ENCODE assay signal across 8 mouse cellular contexts in genomic region chr17:72837824-72838474, GRCm38 (mm10). TPM values are rescaled to one million over a fixed set of nuclear protein-coding genes. Genes with fewer than 3 reads are reported as not detected.
DNase-seq lines count a peak whose midpoint lies in the region; ATAC-seq and TF ChIP-seq lines count a peak whose summit lies in the region.

No protein-coding gene starts in this region.

- no peak for ATAC-seq in heart, embryonic 16.5 days (replicated peaks; ENCODE audit: extremely low read depth, insufficient read depth, low FRiP score)
- no peak for ATAC-seq in frontal cortex, adult (ENCODE audit: low TSS enrichment)

- H3K9me3 ChIP-seq in heart, embryonic 16.5 days (replicated peaks; ENCODE audit: control insufficient read depth, low read length): no peaks in the 10 kb centered on the region

- H3K36me3 ChIP-seq in heart, embryonic 16.5 days (ENCODE audit: control insufficient read depth, insufficient read depth): no peaks in the 10 kb centered on the region

- DNase-seq in lung, adult 2 months: no peak
- DNase-seq in lung, postnatal 4 days: no peak
- DNase-seq in lung, postnatal 36 days: peak; percentile 23
- DNase-seq in ovary, postnatal 14 days (ENCODE audit: low spot score): no peak
- no peak for DNase-seq in retina, embryonic 14.5 days (ENCODE audit: low spot score)

- peak overlapping the region; percentile 32; the same call in 1 of the 2 replicates for H3K27ac ChIP-seq in brown adipose tissue, adult 24 weeks (replicated peaks; ENCODE audit: low read depth, low read length)
- peak overlapping the region; percentile 98 for H3K27ac ChIP-seq in heart, embryonic 16.5 days (ENCODE audit: low read length)

- no peak for TF ChIP-seq CTCF in lung, adult 2 months (IDR thresholded peaks at IDR 0.05; ENCODE audit: insufficient read depth, low read length)

- peaks cover 5% of the 10 kb centered on the region for H3K4me1 ChIP-seq in lung, adult 2 months (ENCODE audit: control insufficient read depth, insufficient read depth, low read length)
- peaks cover 6% of the 10 kb centered on the region for H3K4me1 ChIP-seq in brown adipose tissue, adult 24 weeks (ENCODE audit: control insufficient read depth, insufficient read depth, insufficient read length, low read length)
- peaks cover 20% of the 10 kb centered on the region for H3K4me1 ChIP-seq in heart, embryonic 16.5 days (ENCODE audit: control insufficient read depth, insufficient read depth, low read length)

- peak overlapping the region; percentile 98 for H3K9ac ChIP-seq in heart, embryonic 16.5 days (ENCODE audit: low read length)

- no peaks in the 10 kb centered on the region for H3K27me3 ChIP-seq in heart, embryonic 16.5 days (ENCODE audit: control insufficient read depth, insufficient read depth, low read length)

- no peak for TF ChIP-seq POLR2A in lung, adult 2 months (IDR thresholded peaks at IDR 0.05; ENCODE audit: borderline replicate concordance, extremely low read depth, low read depth, low read length)

- H3K4me3 ChIP-seq in lung, adult 2 months (replicated peaks; ENCODE audit: extremely low read depth, low read depth, low read length): peak overlapping the region; percentile 91
- H3K4me3 ChIP-seq in brown adipose tissue, adult 24 weeks (ENCODE audit: insufficient read depth, low read depth, low read length): peak overlapping the region; percentile 97
- H3K4me3 ChIP-seq in heart, embryonic 16.5 days (ENCODE audit: low read length): peak overlapping the region; percentile 89

- H3K4me2 ChIP-seq in heart, embryonic 16.5 days (ENCODE audit: low read depth, low read length): peak overlapping the region; percentile 69

- 8% methylated on average over 8 of the region's 8 CpGs for whole genome bisulfite sequencing in lung, adult 2 months
- WGBS in heart, embryonic 16.5 days: 12% methylated on average over 8 of the region's 8 CpGs

RNA-seq across cellular contexts. Expression of gene Ypel5, which starts 1.7 kb away (rescaled TPM):
- 17.1 and 19.7 TPM in 2 replicates for polyA plus RNA-seq in lung, adult 2 months (2012; rRNA removed)
- 62.5 and 65.3 TPM in 2 replicates for polyA plus RNA-seq in brown adipose tissue, adult 24 weeks (2012; ENCODE audit: insufficient read depth, insufficient read length, missing spikeins)
- 56.3 and 69.8 TPM in 2 replicates for polyA plus RNA-seq in heart, embryonic 16.5 days (2015; fragmentation: Nextera tagmentation; extraction: Ambion mirVana)
